Mouse (Mus musculus): Measurements from ENCODE around the gene Dok5.

GRCm38 (mm10) chr2:170816302-170816701, 84.7 kb downstream of the Dok5 start:
- no peak for TF ChIP-seq CTCF (IDR thresholded peaks at IDR 0.05; ENCODE audit: low read depth)
- no peak for TF ChIP-seq EP300 (IDR thresholded peaks at IDR 0.05; ENCODE audit: low read depth)
